18 mouse cellular contexts compared by ENCODE assay signal in the genomic region with DNA sequence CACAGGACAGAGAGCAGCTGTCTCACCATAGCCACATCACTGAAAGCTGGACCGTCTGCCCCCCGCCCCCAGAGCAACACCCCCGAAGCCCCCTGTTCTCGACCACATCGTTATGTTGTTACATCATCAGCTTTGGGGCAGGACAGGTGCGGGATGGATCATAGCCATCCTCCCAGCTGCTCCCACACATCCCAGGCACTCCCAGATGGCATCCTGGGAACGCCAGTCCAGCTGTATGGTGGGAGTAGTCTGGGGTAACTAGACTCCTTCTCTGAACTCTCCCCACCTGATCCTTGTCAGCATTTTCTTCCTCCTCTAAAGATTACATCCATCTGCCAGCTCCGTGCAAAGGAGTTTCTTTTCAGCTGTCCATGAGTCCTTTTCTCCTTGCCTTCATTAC. TPM values are rescaled to one million over a fixed set of nuclear protein-coding genes. Genes with fewer than 3 reads are reported as not detected.
A peak's percentile ranks its signal among the peaks of the same experiment; 100 is the strongest.
DNase-seq lines count a peak whose midpoint lies in the region; ATAC-seq lines count a peak whose summit lies in the region.
"Had no signal": no experiment of that assay in that cellular context is flagged by ENCODE, and none has a peak within 500 bp of the region (broad histone marks: within the 10 kb centered on the region; RNA-seq: fewer than 3 reads in every experiment).

No protein-coding gene starts in this region.

- no peaks in the 10 kb centered on the region for H3K36me3 ChIP-seq in forebrain, embryonic 15.5 days
- H3K36me3 ChIP-seq: forebrain, embryonic 10.5 days; G1E; heart, embryonic 10.5 days; midbrain, embryonic 12.5 days had no signal

- H3K27ac ChIP-seq in forebrain, embryonic 15.5 days (replicated peaks) = no peak overlapping the region
- H3K27ac ChIP-seq: forebrain, embryonic 10.5 days; heart, embryonic 10.5 days had no signal

- peaks cover 35% of the 10 kb centered on the region for H3K4me1 ChIP-seq in forebrain, embryonic 15.5 days

- H3K9me3 ChIP-seq in forebrain, embryonic 15.5 days = no peaks in the 10 kb centered on the region
- H3K9me3 ChIP-seq: forebrain, embryonic 10.5 days; G1E; heart, embryonic 10.5 days; midbrain, embryonic 12.5 days had no signal

- H3K27me3 ChIP-seq in forebrain, embryonic 15.5 days = peaks cover 14% of the 10 kb centered on the region; the same call in 1 of the 2 replicates

- H3K9ac ChIP-seq in forebrain, embryonic 15.5 days (replicated peaks) = no peak overlapping the region
- H3K9ac ChIP-seq: midbrain, embryonic 12.5 days had no signal

- no peak overlapping the region for H3K4me2 ChIP-seq in forebrain, embryonic 15.5 days (replicated peaks)
- H3K4me2 ChIP-seq: liver, embryonic 11.5 days; midbrain, embryonic 12.5 days had no signal

- ATAC-seq in forebrain, embryonic 15.5 days (replicated peaks) = no peak

- no peak overlapping the region for H3K4me3 ChIP-seq in forebrain, embryonic 15.5 days
- H3K4me3 ChIP-seq: forebrain, embryonic 10.5 days; heart, embryonic 10.5 days; midbrain, embryonic 12.5 days had no signal

- WGBS in forebrain, embryonic 15.5 days = 13% methylated on average over 8 of the region's 8 CpGs

- peak; percentile 63 to 77 for DNase-seq in frontal cortex, adult 2 months (ENCODE audit: extremely low spot score in 1 of 2, low spot score in 1 of 2)
- DNase-seq in frontal cortex, postnatal 10 days (ENCODE audit: low spot score in 2 of 2) = no peak
- DNase-seq in layer of hippocampus, adult 11-12 months (ENCODE audit: low spot score) = peak; percentile 51
- no peak for DNase-seq in layer of hippocampus, adult 9-10 months (ENCODE audit: low spot score)
- peak; percentile 73 for DNase-seq in right cerebral cortex, postnatal 25 days
- DNase-seq in right cerebral cortex, postnatal 14 days = no peak
- DNase-seq in gastrocnemius, postnatal 4 days (ENCODE audit: low spot score in 2 of 2) = no peak
- DNase-seq: adrenal gland, postnatal 14 days; cerebellum, adult 11-12 months; gastrocnemius, postnatal 10 days; heart, postnatal 36 days; thymus, postnatal 36 days had no signal

RNA-seq across cellular contexts. Expression of gene Btrc, which starts 59.0 kb away (rescaled TPM):
- polyA plus RNA-seq in frontal cortex, adult 2 months (2012; rRNA removed) = 68.3 and 71.7 TPM in 2 replicates
- total RNA-seq in gastrocnemius, postnatal 4 days (2021) = 10 to 100 TPM; 39.6 to 43.8 TPM
- 52.9 and 63.7 TPM in 2 replicates for polyA plus RNA-seq in forebrain, embryonic 15.5 days (2015; fragmentation: Nextera tagmentation; extraction: Ambion mirVana)

Comparison
In these comparisons a context has a peak if more than half of its experiments do, and no peak if none do; other contexts are left out.
1. DNase-seq: peak in frontal cortex, adult 2 months (2 of 2), layer of hippocampus, adult 11-12 months (single experiment) and right cerebral cortex, postnatal 25 days (single experiment); none in frontal cortex, postnatal 10 days (0 of 2), layer of hippocampus, adult 9-10 months (single experiment), right cerebral cortex, postnatal 14 days (single experiment) and gastrocnemius, postnatal 4 days (0 of 2).